In genomic region chr6:12581143-12581542, GRCm38 (mm10) we compare ENCODE assay signal across 30 mouse cellular contexts.
DNase-seq lines count a peak whose midpoint lies in the region; ATAC-seq and TF ChIP-seq lines count a peak whose summit lies in the region.
"Had no signal": no experiment of that assay in that cellular context is flagged by ENCODE, and none has a peak within 500 bp of the region (broad histone marks: within the 10 kb centered on the region; RNA-seq: fewer than 3 reads in every experiment).

No protein-coding gene starts in this region.

- no peak overlapping the region for H3K4me3 ChIP-seq in forebrain, embryonic 14.5 days (ENCODE audit: low read depth, low read length)
- no peak overlapping the region for H3K4me3 ChIP-seq in forebrain, embryonic 15.5 days
- H3K4me3 ChIP-seq in midbrain, embryonic 15.5 days, result no peak overlapping the region
- no peak overlapping the region for H3K4me3 ChIP-seq in midbrain, postnatal 0 days (ENCODE audit: low read depth, low read length)
- no peak overlapping the region for H3K4me3 ChIP-seq in midbrain, embryonic 16.5 days (ENCODE audit: low read depth, low read length)
- H3K4me3 ChIP-seq: embryonic facial prominence, embryonic 12.5 days; heart, embryonic 10.5 days; heart, embryonic 15.5 days; hindbrain, embryonic 12.5 days had no signal

- peak; percentile 20 for DNase-seq in forebrain, embryonic 14.5 days (ENCODE audit: low spot score)
- no peak for DNase-seq in midbrain, postnatal 0 days (ENCODE audit: low spot score)
- peak; percentile 12 for DNase-seq in retina, postnatal 1 day
- DNase-seq in retina, embryonic 14.5 days (ENCODE audit: low spot score), result no peak
- no peak for DNase-seq in layer of hippocampus, postnatal 25 days (ENCODE audit: extremely low spot score in 1 of 2, low spot score in 1 of 2)
- DNase-seq: adrenal gland, adult 8-10 months; B cell, adult 2 months; cerebellum, adult 11 months; cerebellum, adult 9-10 months; cerebellum, postnatal 36 days; gastrocnemius, postnatal 25 days; heart, adult 11 months; kidney, adult 11 months; kidney, postnatal 14 days; layer of hippocampus, adult 9-11 months; liver; lung, adult 2 months; lung, postnatal 10 days; right cerebral cortex, postnatal 25 days; thymus, postnatal 14 days had no signal

- peak; percentile 40 for ATAC-seq in forebrain, embryonic 14.5 days
- ATAC-seq in forebrain, embryonic 15.5 days (replicated peaks), result no peak
- peak; percentile 77 for ATAC-seq in midbrain, embryonic 15.5 days (replicated peaks)
- no peak for ATAC-seq in midbrain, postnatal 0 days (ENCODE audit: low FRiP score)
- ATAC-seq in midbrain, embryonic 16.5 days, result 0 out of 2 replicates have a peak, but pooled peaks have one; percentile 57
- ATAC-seq: inflammation-experienced regulatory T-cells, adult 6 months had no signal

- H3K27ac ChIP-seq in forebrain, embryonic 14.5 days (ENCODE audit: low read depth, low read length), result no peak overlapping the region
- H3K27ac ChIP-seq in forebrain, embryonic 15.5 days (replicated peaks), result no peak overlapping the region
- H3K27ac ChIP-seq in midbrain, embryonic 15.5 days, result peak overlapping the region; percentile 48; the same call in 1 of the 2 replicates
- H3K27ac ChIP-seq in midbrain, postnatal 0 days (ENCODE audit: low read depth, low read length), result no peak overlapping the region
- H3K27ac ChIP-seq in midbrain, embryonic 16.5 days (ENCODE audit: low read length), result no peak overlapping the region
- H3K27ac ChIP-seq: embryonic facial prominence, embryonic 12.5 days; heart, embryonic 10.5 days; heart, embryonic 15.5 days; hindbrain, embryonic 12.5 days; liver, embryonic 14.5 days; macrophage had no signal

- H3K4me2 ChIP-seq in forebrain, embryonic 14.5 days (ENCODE audit: low read length), result no peak overlapping the region
- H3K4me2 ChIP-seq in forebrain, embryonic 15.5 days (replicated peaks), result no peak overlapping the region
- H3K4me2 ChIP-seq in midbrain, embryonic 15.5 days, result no peak overlapping the region
- no peak overlapping the region for H3K4me2 ChIP-seq in midbrain, postnatal 0 days (ENCODE audit: low read depth, low read length, poor library complexity, severe bottlenecking)
- H3K4me2 ChIP-seq in midbrain, embryonic 16.5 days (ENCODE audit: low read length), result no peak overlapping the region
- H3K4me2 ChIP-seq: embryonic facial prominence, embryonic 12.5 days; heart, embryonic 15.5 days; hindbrain, embryonic 12.5 days had no signal

- no peak for TF ChIP-seq CTCF in midbrain, postnatal 0 days (IDR thresholded peaks at IDR 0.05)

- no peaks in the 10 kb centered on the region for H3K36me3 ChIP-seq in forebrain, embryonic 14.5 days (ENCODE audit: control insufficient read depth, insufficient read depth, low read length)
- H3K36me3 ChIP-seq in forebrain, embryonic 15.5 days, result no peaks in the 10 kb centered on the region
- H3K36me3 ChIP-seq in midbrain, embryonic 15.5 days (replicated peaks), result no peaks in the 10 kb centered on the region
- no peaks in the 10 kb centered on the region for H3K36me3 ChIP-seq in midbrain, postnatal 0 days (ENCODE audit: insufficient read depth, low read length)
- H3K36me3 ChIP-seq in midbrain, embryonic 16.5 days (ENCODE audit: control insufficient read depth, insufficient read depth, low read length), result no peaks in the 10 kb centered on the region
- H3K36me3 ChIP-seq: embryonic facial prominence, embryonic 12.5 days; heart, embryonic 10.5 days; heart, embryonic 15.5 days; hindbrain, embryonic 12.5 days had no signal

- H3K27me3 ChIP-seq in forebrain, embryonic 14.5 days (replicated peaks; ENCODE audit: control insufficient read depth, insufficient read depth, low read length), result no peaks in the 10 kb centered on the region
- H3K27me3 ChIP-seq in forebrain, embryonic 15.5 days, result no peaks in the 10 kb centered on the region
- H3K27me3 ChIP-seq in midbrain, embryonic 15.5 days (replicated peaks), result no peaks in the 10 kb centered on the region
- H3K27me3 ChIP-seq in midbrain, postnatal 0 days (ENCODE audit: insufficient read depth, low read length), result no peaks in the 10 kb centered on the region
- H3K27me3 ChIP-seq in midbrain, embryonic 16.5 days (ENCODE audit: control insufficient read depth, insufficient read depth, low read depth, low read length), result no peaks in the 10 kb centered on the region
- H3K27me3 ChIP-seq: embryonic facial prominence, embryonic 12.5 days; heart, embryonic 15.5 days; hindbrain, embryonic 12.5 days had no signal

- no peaks in the 10 kb centered on the region for H3K9me3 ChIP-seq in forebrain, embryonic 14.5 days (replicated peaks; ENCODE audit: control insufficient read depth, low read length)
- H3K9me3 ChIP-seq in forebrain, embryonic 15.5 days, result no peaks in the 10 kb centered on the region
- H3K9me3 ChIP-seq in midbrain, embryonic 15.5 days, result no peaks in the 10 kb centered on the region
- H3K9me3 ChIP-seq in midbrain, postnatal 0 days (ENCODE audit: low read length), result no peaks in the 10 kb centered on the region
- no peaks in the 10 kb centered on the region for H3K9me3 ChIP-seq in midbrain, embryonic 16.5 days (replicated peaks; ENCODE audit: control insufficient read depth, low read length, poor library complexity, severe bottlenecking)
- H3K9me3 ChIP-seq: embryonic facial prominence, embryonic 12.5 days; heart, embryonic 10.5 days; heart, embryonic 15.5 days; hindbrain, embryonic 12.5 days had no signal

- H3K9ac ChIP-seq in forebrain, embryonic 14.5 days (ENCODE audit: low read length), result no peak overlapping the region
- H3K9ac ChIP-seq in forebrain, embryonic 15.5 days (replicated peaks), result no peak overlapping the region
- no peak overlapping the region for H3K9ac ChIP-seq in midbrain, embryonic 15.5 days
- no peak overlapping the region for H3K9ac ChIP-seq in midbrain, postnatal 0 days (replicated peaks; ENCODE audit: low read length, poor library complexity, severe bottlenecking)
- H3K9ac ChIP-seq in midbrain, embryonic 16.5 days (ENCODE audit: low read depth, low read length), result no peak overlapping the region
- H3K9ac ChIP-seq: embryonic facial prominence, embryonic 12.5 days; heart, embryonic 15.5 days; hindbrain, embryonic 12.5 days; liver, embryonic 14.5 days had no signal

- H3K4me1 ChIP-seq in forebrain, embryonic 14.5 days (ENCODE audit: control insufficient read depth, insufficient read depth, low read length), result 0 out of 2 replicates have a peak, but pooled peaks cover 2% of the 10 kb centered on the region
- 0 out of 2 replicates have a peak, but pooled peaks cover 2% of the 10 kb centered on the region for H3K4me1 ChIP-seq in forebrain, embryonic 15.5 days
- peaks cover 10% of the 10 kb centered on the region for H3K4me1 ChIP-seq in midbrain, embryonic 15.5 days
- H3K4me1 ChIP-seq in midbrain, postnatal 0 days (ENCODE audit: insufficient read depth, low read length), result no peaks in the 10 kb centered on the region
- H3K4me1 ChIP-seq in midbrain, embryonic 16.5 days (ENCODE audit: control insufficient read depth, insufficient read depth, low read length), result peaks cover 11% of the 10 kb centered on the region
- H3K4me1 ChIP-seq: embryonic facial prominence, embryonic 12.5 days; heart, embryonic 10.5 days; heart, embryonic 15.5 days; hindbrain, embryonic 12.5 days had no signal

- WGBS in forebrain, embryonic 14.5 days, result 43% methylated on average over 3 of the region's 3 CpGs
- 40% methylated on average over 3 of the region's 3 CpGs for WGBS in forebrain, embryonic 15.5 days
- 35% methylated on average over 3 of the region's 3 CpGs for whole genome bisulfite sequencing in midbrain, embryonic 15.5 days
- 37% methylated on average over 3 of the region's 3 CpGs for WGBS in midbrain, postnatal 0 days
- WGBS in midbrain, embryonic 16.5 days, result 32% methylated on average over 3 of the region's 3 CpGs

Comparison
In these comparisons a context has a peak if more than half of its experiments do, and no peak if none do; other contexts are left out.
1. ATAC-seq: peak in forebrain, embryonic 14.5 days (single experiment), midbrain, embryonic 15.5 days (single experiment) and midbrain, embryonic 16.5 days (single experiment); none in forebrain, embryonic 15.5 days (single experiment) and midbrain, postnatal 0 days (single experiment).
2. DNase-seq: peak in forebrain, embryonic 14.5 days (single experiment) and retina, postnatal 1 day (single experiment); none in midbrain, postnatal 0 days (single experiment), retina, embryonic 14.5 days (single experiment) and layer of hippocampus, postnatal 25 days (0 of 2).